Mouse (Mus musculus) cortical plate, adult 2 months (tissue): ENCODE data around the gene Rnase4.

Experiments used
- CTCF ChIP-seq: fragments of 200-500 bp; IDR thresholded peaks from 2 replicates; pipeline ENCODE4 v1.5.1; 2011; ENCODE audit warnings: mild to moderate bottlenecking, control low read depth, low read length; ENCODE audit not compliant: insufficient read depth; ENCODE audit errors: extremely low read depth
- POLR2A ChIP-seq: fragments of 200-500 bp; IDR thresholded peaks from 2 replicates; pipeline ENCODE4 v1.6.1; 2011; ENCODE audit warnings: mild to moderate bottlenecking, low read length, control low read depth; ENCODE audit not compliant: insufficient read depth; ENCODE audit errors: extremely low read depth

GRCm38 (mm10) chr14:51085911-51086310 is 5.0 kb upstream of the Rnase4 start:
- TF ChIP-seq CTCF (no peak), POLR2A (no peak)
